Mouse (Mus musculus): ENCODE measurements at regions not wholly inside any gene's neighbourhood (a gene's known extent, or its start where the extent isn't known, plus 50 kb on each side); places are given as distances from the start of the nearest gene placed in this dataset.

DNA sequence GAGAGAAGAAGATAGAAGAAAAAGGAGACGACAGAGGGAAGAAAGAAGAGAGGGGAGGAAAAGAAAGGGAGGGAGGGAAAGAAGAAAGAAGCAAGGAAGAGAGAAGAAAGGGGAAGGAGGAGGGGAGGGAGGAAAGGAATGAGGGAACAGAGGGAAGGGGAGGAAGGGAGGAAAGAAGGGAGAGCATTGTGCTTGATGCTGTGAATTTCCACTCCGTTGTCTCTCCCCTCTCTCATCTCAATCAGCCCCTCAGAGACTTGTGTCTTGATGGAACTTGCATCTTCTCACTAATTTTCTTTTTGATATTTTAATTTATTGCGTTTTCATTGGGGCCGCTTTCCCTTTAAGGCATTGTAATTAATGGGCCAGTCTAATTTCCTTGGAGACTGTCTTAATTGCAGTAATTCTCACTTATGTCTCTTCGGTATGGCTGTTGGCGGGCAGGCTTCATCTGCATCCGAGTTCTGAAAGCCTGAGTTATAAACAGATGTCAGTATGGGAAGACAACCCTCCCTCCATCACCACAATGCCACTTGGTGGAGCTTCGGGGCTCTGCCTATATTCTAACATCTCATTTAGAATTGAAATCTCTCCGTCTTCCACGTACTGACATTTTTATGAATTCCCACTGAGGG lies 111.4 kb upstream of the Xylt1 start:
- no peak for DNase-seq

DNA sequence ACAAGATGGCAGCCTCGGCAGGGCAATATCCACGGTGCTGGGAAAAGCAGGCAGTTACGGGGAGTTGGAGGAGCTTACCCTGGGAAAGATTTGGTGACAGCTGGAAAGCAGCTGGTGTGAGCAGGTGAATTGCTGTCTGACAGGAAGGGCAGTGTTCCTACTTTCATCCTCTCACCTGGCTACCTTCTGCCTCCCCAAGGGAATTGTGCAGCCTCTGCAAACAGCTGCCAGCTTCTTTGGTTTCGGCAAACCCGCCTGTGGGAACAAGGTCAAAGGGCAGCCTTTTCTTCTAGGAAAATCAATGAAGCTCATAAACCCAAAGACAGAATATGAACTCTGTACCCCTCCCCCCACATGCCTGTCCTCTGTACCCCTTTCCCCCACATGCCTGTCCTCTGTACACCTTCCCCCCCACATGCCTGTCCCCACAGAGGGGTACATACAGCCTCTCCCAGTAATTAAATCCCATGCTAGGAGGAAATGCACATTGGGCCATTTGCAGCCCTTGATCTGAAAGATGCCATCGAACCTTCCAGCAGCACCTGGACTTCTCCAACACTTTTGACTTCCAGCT lies 102.3 kb upstream of the Xylt1 start:
- no peak for DNase-seq

GRCm38 (mm10) chr7:117282194-117282593 lies 98.6 kb upstream of the Xylt1 start:
- no peak for DNase-seq

DNA sequence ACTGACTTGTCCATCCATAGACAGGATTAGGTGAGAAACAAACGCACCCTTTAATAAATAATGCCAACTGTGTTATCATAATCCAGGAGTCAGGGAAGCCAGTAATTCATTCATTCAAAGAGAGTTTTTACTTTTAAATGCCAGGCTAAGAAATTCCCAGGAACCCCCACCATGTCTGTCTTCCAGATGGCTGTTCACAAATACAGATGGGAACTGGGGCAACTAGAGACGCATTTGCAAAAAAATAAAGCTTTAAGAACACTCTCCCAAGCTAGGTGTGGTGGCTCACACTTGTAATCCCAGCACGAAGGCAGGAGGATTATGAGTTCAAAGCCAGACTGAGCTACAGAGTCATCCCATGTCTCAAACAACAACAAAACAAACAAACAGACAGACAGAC lies 95.6 kb upstream of the Xylt1 start:
- DNase-seq: no peak

DNA sequence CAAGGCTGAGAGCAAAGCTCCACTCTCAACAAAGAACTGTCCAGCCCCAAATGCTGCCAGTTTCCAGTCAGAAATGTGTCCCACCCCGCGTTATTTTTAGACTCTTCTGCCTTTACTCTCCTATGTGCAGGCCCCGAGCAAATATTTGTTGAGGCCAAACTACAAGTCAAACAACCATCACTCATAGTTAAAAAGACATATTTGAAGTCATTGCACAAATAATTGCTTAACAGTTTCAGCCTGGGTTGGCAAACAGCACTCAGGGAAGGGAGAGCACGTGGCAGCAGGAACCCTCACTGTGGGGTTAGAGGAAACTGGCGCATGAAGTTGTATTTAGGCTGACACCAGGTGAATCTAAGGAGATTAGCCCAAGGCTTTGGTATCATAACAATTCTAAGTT lies 94.8 kb upstream of the Xylt1 start:
- no peak for DNase-seq

DNA sequence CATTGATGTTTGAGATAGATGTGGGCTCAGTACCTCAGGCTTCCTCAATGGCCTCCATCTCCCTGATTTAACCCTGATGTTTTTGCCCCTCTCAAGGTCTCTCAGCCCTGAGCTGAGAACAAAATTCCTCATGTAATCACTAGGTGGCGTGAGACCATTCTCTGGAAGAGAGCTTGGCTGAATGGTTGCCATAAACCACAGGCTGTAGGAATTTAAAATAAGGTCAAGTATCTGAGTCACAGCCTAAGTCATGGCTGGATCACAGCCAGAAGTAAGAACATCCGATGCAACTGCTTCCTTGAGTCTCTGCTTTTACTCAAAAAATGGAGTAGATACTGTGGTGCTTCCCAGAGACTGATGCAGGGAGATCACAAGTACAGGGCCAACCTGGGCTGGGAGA lies 77.1 kb upstream of the Xylt1 start:
- no peak for DNase-seq

DNA sequence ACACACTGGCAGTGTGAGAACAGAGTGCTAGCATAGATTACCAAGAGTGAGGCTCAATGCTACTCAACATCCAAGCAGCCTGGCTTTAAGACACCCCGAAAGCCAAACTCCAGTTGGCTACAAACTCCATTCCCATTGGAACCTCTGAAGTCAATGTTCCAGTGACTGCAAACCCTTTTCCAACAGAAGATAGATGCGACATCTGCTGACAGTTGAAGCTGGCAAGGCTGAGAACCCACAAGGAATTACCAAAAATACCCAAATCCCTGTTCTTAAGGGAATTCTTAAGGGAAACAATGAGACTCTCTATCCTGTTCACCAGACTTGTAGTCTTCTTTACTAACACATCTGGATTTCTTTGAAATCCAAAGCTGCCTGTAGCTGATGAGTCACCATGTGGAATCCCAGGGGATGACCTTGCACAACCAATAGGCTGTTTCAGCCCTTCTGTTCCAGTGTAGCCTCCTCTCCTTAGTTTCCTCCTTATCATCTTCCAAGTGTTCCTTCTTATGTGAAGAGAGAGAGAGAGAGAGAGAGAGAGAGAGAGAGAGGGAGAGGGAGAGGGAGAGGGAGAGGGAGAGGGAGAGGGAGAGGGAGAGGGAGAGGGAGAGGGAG lies 70.1 kb upstream of the Xylt1 start:
- no peak for DNase-seq

DNA sequence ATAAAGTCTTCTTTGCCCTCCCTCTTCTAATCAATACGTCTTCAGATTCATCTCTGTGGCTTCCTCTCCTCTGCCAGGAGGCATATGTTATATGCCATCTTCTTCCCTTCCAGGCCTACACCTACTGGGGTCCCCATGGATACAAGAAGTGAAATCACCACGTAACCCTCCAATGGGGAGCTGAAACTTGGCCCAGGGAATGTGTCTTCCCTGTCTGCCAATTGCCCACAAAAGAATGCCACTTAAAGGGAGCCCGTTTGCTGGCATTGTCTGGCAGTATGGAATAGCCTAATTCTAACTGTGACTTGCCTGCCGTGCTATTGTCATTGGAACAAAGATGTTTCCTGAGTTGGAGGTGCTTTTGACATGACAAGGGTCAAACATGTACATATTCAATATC lies 69.5 kb upstream of the Xylt1 start:
- no peak for DNase-seq

DNA sequence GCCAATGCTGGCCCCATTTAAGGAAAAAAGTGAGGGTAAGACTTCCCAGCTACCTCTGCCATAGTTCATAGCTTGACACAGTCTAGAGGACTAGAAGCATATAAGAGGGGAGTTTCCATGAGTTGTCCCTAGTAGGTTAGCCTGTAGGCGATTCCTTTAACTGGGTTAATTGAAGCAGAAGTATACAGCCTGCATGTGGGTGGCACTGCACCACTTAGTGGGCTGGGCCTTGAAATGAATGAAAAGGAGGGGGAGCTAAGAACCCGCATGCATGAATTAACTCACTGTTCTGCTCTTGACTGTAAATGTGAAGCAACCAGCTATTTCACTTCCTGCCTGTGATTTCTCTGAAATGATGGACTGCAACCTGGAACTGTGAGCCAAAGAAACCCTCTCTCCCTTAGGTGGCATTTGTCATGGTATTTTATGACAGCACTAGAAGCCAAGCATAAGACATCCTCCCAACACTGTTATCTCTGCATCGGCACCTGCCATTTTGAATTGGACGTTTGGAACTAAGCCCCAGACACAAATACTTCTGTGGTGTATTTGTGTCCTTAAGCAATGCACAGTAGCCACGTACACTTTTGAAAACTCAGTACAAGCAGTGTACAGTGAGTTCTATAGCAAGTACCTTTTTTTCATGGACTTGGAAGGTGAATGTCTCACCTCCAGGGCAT lies 64.5 kb upstream of the Xylt1 start:
- DNase-seq: no peak

GRCm38 (mm10) chr7:117317362-117317761 lies 63.4 kb upstream of the Xylt1 start:
- DNase-seq: peak in 1 of 2 experiments; percentile 6

DNA sequence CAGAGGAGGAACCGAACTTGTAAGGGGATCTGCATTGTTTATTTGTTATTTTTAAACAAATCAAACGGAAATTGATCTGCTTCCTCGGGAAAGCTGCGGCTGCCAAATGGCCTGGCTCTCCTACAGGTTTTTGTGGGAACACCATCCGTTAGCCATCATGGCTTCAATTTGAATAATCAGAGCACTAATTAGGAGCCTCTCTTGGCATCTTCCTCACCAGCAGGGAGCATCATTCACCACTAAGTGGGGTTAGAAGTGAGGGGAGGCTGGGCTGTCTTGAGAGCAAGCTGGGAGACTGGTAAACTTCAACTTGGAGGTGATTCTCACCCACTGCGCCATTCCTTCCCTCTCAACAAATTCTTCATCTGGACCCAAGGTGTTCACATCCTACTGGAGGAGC lies 60.2 kb upstream of the Xylt1 start:
- DNase-seq: no peak

Measured in cerebellum, postnatal 25 days (tissue).